Mouse (Mus musculus) NIH3T3 (cell line): Measurements from ENCODE around the gene Jmjd6.
A peak's percentile ranks its signal among the peaks of the same experiment; 100 is the strongest.

Experiments
- DNase-seq: peaks from one replicate; pipeline ENCODE4 v3.0.0-alpha.2; 2012; ENCODE audit warnings: low read depth

The Jmjd6 gene

DNA sequence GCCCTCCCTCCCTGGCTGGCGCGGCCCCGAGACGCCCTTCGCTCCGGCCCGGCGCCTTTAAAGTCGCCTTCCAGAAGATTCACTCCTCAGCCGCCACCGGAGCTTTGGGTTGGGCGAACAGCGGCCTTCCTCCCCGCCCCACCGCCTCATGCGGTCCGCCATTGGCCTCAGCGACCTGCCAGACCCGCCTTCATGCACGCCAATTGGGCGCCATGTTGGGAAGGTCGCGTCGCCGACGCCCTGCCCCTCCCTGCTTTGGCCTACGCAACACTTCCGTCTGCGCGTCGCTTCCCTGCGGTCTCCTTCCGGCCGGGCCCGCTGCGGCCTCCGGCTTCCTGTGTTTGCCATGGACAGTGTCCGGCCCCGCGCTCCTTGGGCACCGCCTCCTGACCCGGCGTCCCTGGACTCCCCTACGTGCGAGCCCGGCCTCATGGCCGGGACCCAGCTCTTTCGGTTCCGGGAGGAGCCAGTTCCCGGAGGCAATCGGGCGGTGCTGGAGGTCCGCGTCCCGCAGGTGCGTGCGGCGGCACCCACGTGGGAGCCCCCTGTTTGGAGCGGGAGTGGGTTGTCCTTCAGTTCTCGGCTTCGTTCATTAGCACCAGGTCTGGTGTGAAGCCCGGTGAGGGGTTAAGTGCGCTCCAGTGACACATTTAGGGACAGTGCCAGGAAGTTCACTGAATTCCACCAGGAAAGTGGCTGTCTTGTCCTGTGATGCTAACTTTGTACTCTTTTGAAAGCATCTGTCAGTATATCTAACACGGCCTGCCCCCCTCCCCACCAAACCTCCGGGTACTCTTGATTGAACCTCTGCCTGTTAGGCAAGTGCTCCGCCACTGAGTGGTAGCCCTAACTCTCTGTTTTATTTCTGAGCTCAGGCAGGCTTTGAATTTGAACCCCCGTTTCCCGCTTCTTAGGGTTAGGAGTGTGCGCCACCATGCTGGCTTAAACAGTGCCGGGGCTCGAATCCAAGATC is at the start of gene Jmjd6, which contains the start of gene Mettl23:
Gene Jmjd6, minus strand, starts transcription at position 189 of the 973 bp plus-strand sequence.
Gene Mettl23, plus strand, starts transcription at position 18 of the 973 bp plus-strand sequence.
- peak; percentile 99 for DNase-seq

- DNase-seq = no peak
Observed at GRCm38 (mm10) chr11:116887136-116887535, 43.9 kb upstream of the Jmjd6 start.

- DNase-seq = peak; percentile 96
Observed at GRCm38 (mm10) chr11:116885275-116886151, 42.3 kb upstream of the Jmjd6 start.

- DNase-seq = no peak
Observed at GRCm38 (mm10) chr11:116884061-116884460, 40.8 kb upstream of the Jmjd6 start.

- DNase-seq = no peak
Observed at GRCm38 (mm10) chr11:116882446-116882845, 39.2 kb upstream of the Jmjd6 start.

DNA sequence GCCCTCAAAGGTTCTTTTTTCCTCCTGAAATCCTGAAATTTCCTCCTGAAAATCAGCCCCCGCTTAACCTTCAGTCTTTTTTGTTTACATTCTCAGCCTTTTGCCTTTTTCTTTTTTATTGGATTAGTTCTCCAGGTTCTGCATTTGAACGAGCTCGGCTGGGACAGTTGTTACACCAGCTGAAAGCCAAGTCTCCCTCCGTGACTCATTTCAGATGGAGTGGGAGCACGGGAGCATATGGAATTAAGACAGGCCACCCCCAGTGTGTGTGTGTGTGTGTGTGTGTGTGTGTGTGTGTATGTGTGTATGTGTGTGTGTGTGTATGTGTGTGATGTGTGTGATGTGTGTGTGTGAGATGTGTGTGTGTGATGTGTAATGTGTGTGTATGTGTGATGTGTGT is 38.2 kb upstream of the Jmjd6 start:
- DNase-seq = no peak

DNA sequence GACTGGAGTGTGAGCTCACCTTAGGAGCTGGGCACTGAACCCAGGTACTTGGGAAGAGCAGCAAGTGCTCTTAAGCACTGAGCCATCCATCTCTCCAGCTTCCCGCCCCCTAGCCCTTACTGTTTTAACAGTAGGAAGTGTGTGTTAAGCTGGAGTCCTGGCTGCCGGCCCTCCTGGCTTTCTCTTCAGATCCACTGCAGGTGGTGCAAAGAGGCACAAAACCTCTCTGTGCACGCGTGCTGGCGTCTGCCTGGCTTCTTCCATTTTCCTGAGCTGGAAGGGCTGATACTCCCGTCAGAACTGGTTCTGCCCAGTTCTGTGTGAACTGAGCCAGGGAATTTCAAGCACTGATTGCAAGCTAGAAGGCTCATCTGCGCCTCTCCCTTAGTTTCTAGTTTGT is 37.6 kb upstream of the Jmjd6 start:
- no peak for DNase-seq

GRCm38 (mm10) chr11:116878454-116878853 is 35.2 kb upstream of the Jmjd6 start:
- no peak for DNase-seq

- no peak for DNase-seq
Observed at GRCm38 (mm10) chr11:116873987-116874386, 30.7 kb upstream of the Jmjd6 start.

DNA sequence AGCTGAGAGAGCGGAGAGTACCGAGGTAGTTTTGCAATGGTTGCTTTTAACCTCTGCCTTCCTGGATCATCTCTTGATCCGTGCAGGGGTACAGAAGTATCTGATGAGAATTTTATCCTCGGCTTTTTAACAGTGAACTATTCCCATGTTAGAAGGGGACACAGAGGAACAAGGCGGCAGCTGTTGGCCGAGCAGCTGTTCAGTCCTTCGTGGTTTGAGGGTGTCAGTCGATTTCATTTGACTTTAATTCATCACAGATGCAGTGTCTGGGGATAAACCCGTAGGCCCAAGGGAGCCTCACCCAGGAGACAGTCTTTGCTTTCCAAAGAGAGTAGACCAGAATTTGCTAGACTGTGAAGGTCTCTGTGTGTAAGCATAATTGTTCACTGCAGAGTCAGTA is 28.3 kb upstream of the Jmjd6 start:
- no peak for DNase-seq

DNA sequence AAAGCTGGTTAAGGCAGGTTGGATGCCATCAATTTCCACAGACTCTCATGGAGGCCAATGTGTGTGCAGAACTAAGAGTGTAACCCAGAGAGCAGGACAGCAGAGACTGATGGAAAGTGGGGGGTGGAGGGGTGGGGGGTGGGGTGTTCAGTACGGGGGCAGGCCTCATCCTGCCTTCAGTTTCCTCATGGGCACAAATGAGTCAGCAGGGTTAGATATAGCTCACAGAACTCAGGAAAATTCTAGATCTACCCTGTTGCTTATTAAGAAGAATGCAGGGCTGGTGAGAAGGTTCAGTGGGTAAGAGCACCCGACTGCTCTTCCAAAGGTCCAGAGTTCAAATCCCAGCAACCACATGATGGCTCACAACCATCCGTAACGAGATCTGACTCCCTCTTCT is 26.4 kb upstream of the Jmjd6 start:
- DNase-seq = no peak

GRCm38 (mm10) chr11:116869223-116869622 is 26.0 kb upstream of the Jmjd6 start:
- no peak for DNase-seq

DNA sequence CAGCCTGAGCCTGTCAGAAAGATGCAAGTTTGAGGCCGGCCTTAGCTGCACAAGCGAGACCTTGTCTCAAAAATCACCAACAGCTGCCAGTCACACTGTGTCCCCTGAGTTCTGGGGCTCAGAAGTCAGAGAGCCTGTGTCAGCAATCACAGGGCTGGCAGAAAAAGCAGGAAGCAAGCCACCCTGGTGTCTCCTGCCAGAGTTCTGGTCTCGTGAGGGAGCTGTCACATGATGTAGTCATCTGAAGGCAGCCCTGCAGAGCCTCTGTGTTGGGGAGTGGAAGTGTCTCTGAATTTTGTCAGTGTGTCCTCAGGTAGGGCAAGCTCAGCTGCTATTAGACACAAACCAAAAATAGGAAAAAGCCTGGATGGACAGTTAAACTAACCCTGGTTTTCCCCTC is 24.9 kb upstream of the Jmjd6 start:
- no peak for DNase-seq

GRCm38 (mm10) chr11:116865945-116866585 is 22.8 kb upstream of the Jmjd6 start:
- DNase-seq = no peak

DNA sequence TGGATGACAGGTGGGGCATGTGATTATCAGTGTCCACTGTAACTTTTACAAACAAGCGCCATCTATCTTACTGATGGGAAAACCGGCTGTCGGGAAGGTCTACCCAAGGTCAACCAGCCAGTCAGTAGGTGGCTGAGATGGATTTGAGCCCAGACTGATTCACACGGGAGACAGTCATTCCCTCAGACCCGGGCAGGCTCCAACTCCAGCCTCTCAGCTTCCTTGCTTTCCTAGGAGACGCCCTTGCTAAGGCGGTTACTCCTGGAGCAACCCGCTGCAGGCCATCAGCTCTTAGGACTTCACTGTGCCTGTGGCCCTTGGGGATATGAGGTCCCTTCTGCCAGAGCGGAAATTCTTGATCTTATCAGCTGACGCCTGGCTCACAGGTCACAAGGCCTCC is 21.2 kb upstream of the Jmjd6 start:
- no peak for DNase-seq

- DNase-seq = peak; percentile 38
Observed at GRCm38 (mm10) chr11:116857183-116857850, 14.1 kb upstream of the Jmjd6 start.

DNA sequence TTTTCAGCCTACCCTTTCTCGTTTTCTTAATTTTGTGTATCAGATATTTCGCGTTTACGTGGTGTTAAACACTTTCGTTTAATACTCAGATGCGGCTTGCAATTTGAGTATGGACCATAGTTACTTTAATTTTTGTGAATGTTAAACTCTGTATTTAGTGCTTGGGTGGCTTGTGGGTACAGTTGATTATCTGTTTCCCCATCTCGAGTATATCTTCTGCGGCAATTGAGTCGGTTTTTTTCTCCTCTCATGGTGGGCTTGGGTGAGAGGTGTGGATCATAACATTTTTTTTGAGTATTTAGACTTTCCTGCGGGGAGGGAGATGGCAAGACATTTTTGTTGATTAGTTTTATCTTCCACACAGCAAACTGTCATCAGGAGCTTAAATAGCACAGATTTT is 11.0 kb upstream of the Jmjd6 start:
- DNase-seq = no peak

GRCm38 (mm10) chr11:116853512-116853928 is 10.3 kb upstream of the Jmjd6 start:
- DNase-seq = peak; percentile 96

DNA sequence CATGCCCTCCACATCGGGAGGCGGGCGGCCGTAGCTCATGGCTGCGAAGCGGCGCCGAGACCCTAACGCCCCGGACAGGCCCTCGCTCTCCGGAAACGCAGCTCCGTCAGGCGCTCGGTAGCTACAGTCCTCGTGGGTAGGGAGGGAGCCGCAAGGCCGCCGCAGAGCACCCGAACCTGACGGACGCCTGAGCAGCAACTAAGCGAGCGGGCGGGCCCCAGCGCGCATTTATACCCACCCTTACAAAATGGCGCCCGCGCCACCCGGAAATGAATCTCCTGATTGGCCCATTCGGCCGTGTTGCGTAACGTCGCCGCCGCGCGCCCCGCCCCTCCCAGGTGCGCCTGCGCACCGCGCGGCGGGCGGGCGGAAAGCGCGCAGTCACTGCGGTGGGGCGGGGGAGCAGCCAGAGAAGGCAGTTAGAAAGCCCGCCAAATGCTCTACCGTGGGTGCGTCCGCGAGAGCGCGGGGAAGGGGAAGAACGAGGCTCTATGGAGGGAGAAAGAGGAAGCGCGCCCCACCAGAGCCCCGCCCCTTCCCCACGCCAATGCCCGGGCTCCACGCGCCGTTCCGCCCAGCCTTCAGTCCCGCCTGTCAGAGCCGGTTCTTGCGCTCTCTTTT is 9.8 kb upstream of the Jmjd6 start, which contains the start of gene Srsf2:
Gene Srsf2, minus strand, starts transcription at position 204 of the 621 bp plus-strand sequence.
- peak; percentile 97 for DNase-seq

GRCm38 (mm10) chr11:116852291-116852890 is 9.1 kb upstream of the Jmjd6 start, which contains the start of gene Mfsd11:
Gene Mfsd11 (plus strand): TSS chr11:116852440.
- peak; percentile 85 for DNase-seq
